Mouse (Mus musculus): ENCODE data around the gene Ccdc85a. TPM values are rescaled to one million over a fixed set of nuclear protein-coding genes. Genes with fewer than 3 reads are reported as not detected.

The Ccdc85a gene
- polyA plus RNA-seq (2015; fragmentation: Nextera tagmentation; extraction: Ambion mirVana), result 7.3 and 7.9 TPM in 2 replicates

GRCm38 (mm10) chr11:28583911-28584434 is at the start of gene Ccdc85a:
Gene Ccdc85a, minus strand, starts transcription at chr11:28584324.
- H3K4me3 ChIP-seq (ENCODE audit: low read length), result peak within 1 kb of the TSS; percentile 49
- peak; percentile 92 for ATAC-seq (ENCODE audit: low read depth)
- no peak within 1 kb of the TSS for H3K27ac ChIP-seq (ENCODE audit: low read length)
- peaks cover 18% of the 10 kb centered on the region for H3K27me3 ChIP-seq (ENCODE audit: control insufficient read depth, insufficient read depth, low read depth, low read length)
- H3K9ac ChIP-seq (ENCODE audit: low read length), result peak within 1 kb of the TSS; percentile 53
- under 1% methylated on average over 25 of the region's 25 CpGs for WGBS
- H3K9me3 ChIP-seq (ENCODE audit: control insufficient read depth, low read length), result no peaks in the 10 kb centered on the region
- H3K4me1 ChIP-seq (replicated peaks; ENCODE audit: control insufficient read depth, insufficient read depth, low read length), result no peaks in the 10 kb centered on the region
- peak within 1 kb of the TSS; percentile 80 for H3K4me2 ChIP-seq (ENCODE audit: low read depth, low read length)
- no peaks in the 10 kb centered on the region for H3K36me3 ChIP-seq (ENCODE audit: control insufficient read depth, insufficient read depth, low read length)

- Histone ChIP-seq H3K4me3 (ENCODE audit: low read length) (no peak overlapping the region), H3K27ac (ENCODE audit: low read length) (no peak overlapping the region), H3K9ac (ENCODE audit: low read length) (no peak overlapping the region), H3K9me3 (ENCODE audit: control insufficient read depth, low read length) (no peaks in the 10 kb centered on the region), H3K36me3 (ENCODE audit: control insufficient read depth, insufficient read depth, low read length) (no peaks in the 10 kb centered on the region), H3K4me1 (replicated peaks; ENCODE audit: control insufficient read depth, insufficient read depth, low read length) (no peaks in the 10 kb centered on the region), H3K4me2 (ENCODE audit: low read depth, low read length) (no peak overlapping the region), H3K27me3 (ENCODE audit: control insufficient read depth, insufficient read depth, low read depth, low read length) (no peaks in the 10 kb centered on the region)
- ATAC-seq (ENCODE audit: low read depth), result no peak
- WGBS, result 32% methylated on average over 1 of the region's 1 CpGs
Measured at GRCm38 (mm10) chr11:28633571-28634125, 49.5 kb upstream of the Ccdc85a start.

- no peaks in the 10 kb centered on the region for H3K36me3 ChIP-seq (ENCODE audit: control insufficient read depth, insufficient read depth, low read length)
- no peak overlapping the region for H3K4me3 ChIP-seq (ENCODE audit: low read length)
- H3K27me3 ChIP-seq (ENCODE audit: control insufficient read depth, insufficient read depth, low read depth, low read length), result no peaks in the 10 kb centered on the region
- no peak overlapping the region for H3K27ac ChIP-seq (ENCODE audit: low read length)
- ATAC-seq (ENCODE audit: low read depth), result no peak
- H3K9ac ChIP-seq (ENCODE audit: low read length), result no peak overlapping the region
- 84% methylated on average over 1 of the region's 1 CpGs for WGBS
- H3K9me3 ChIP-seq (ENCODE audit: control insufficient read depth, low read length), result no peaks in the 10 kb centered on the region
- no peak overlapping the region for H3K4me2 ChIP-seq (ENCODE audit: low read depth, low read length)
- no peaks in the 10 kb centered on the region for H3K4me1 ChIP-seq (replicated peaks; ENCODE audit: control insufficient read depth, insufficient read depth, low read length)
Measured at GRCm38 (mm10) chr11:28633093-28633492, 49.0 kb upstream of the Ccdc85a start.

GRCm38 (mm10) chr11:28630771-28631170 is 46.6 kb upstream of the Ccdc85a start:
- WGBS, result 70% methylated on average over 2 of the region's 2 CpGs
- no peak overlapping the region for H3K9ac ChIP-seq (ENCODE audit: low read length)
- no peaks in the 10 kb centered on the region for H3K4me1 ChIP-seq (replicated peaks; ENCODE audit: control insufficient read depth, insufficient read depth, low read length)
- H3K27me3 ChIP-seq (ENCODE audit: control insufficient read depth, insufficient read depth, low read depth, low read length), result no peaks in the 10 kb centered on the region
- H3K36me3 ChIP-seq (ENCODE audit: control insufficient read depth, insufficient read depth, low read length), result no peaks in the 10 kb centered on the region
- no peak overlapping the region for H3K4me3 ChIP-seq (ENCODE audit: low read length)
- H3K27ac ChIP-seq (ENCODE audit: low read length), result no peak overlapping the region
- ATAC-seq (ENCODE audit: low read depth), result no peak
- no peaks in the 10 kb centered on the region for H3K9me3 ChIP-seq (ENCODE audit: control insufficient read depth, low read length)
- H3K4me2 ChIP-seq (ENCODE audit: low read depth, low read length), result no peak overlapping the region

GRCm38 (mm10) chr11:28610781-28611491 is 26.8 kb upstream of the Ccdc85a start:
- no peaks in the 10 kb centered on the region for H3K4me1 ChIP-seq (replicated peaks; ENCODE audit: control insufficient read depth, insufficient read depth, low read length)
- no peak overlapping the region for H3K27ac ChIP-seq (ENCODE audit: low read length)
- no peak for ATAC-seq (ENCODE audit: low read depth)
- H3K27me3 ChIP-seq (ENCODE audit: control insufficient read depth, insufficient read depth, low read depth, low read length), result no peaks in the 10 kb centered on the region
- H3K36me3 ChIP-seq (ENCODE audit: control insufficient read depth, insufficient read depth, low read length), result no peaks in the 10 kb centered on the region
- no peak overlapping the region for H3K4me2 ChIP-seq (ENCODE audit: low read depth, low read length)
- no peaks in the 10 kb centered on the region for H3K9me3 ChIP-seq (ENCODE audit: control insufficient read depth, low read length)
- no peak overlapping the region for H3K9ac ChIP-seq (ENCODE audit: low read length)
- no peak overlapping the region for H3K4me3 ChIP-seq (ENCODE audit: low read length)

GRCm38 (mm10) chr11:28583138-28583910 is 800 bp downstream of the Ccdc85a start:
- peaks cover 18% of the 10 kb centered on the region for H3K27me3 ChIP-seq (ENCODE audit: control insufficient read depth, insufficient read depth, low read depth, low read length)
- H3K9ac ChIP-seq (ENCODE audit: low read length), result peak overlapping the region; percentile 53
- H3K4me1 ChIP-seq (replicated peaks; ENCODE audit: control insufficient read depth, insufficient read depth, low read length), result no peaks in the 10 kb centered on the region
- H3K4me2 ChIP-seq (ENCODE audit: low read depth, low read length), result peak overlapping the region; percentile 80
- 1% methylated on average over 58 of the region's 63 CpGs for WGBS
- H3K36me3 ChIP-seq (ENCODE audit: control insufficient read depth, insufficient read depth, low read length), result no peaks in the 10 kb centered on the region
- H3K4me3 ChIP-seq (ENCODE audit: low read length), result peak overlapping the region; percentile 49
- no peaks in the 10 kb centered on the region for H3K9me3 ChIP-seq (ENCODE audit: control insufficient read depth, low read length)
- H3K27ac ChIP-seq (ENCODE audit: low read length), result no peak overlapping the region
- peak; percentile 70 for ATAC-seq (ENCODE audit: low read depth)

- Histone ChIP-seq H3K4me2 (ENCODE audit: low read depth, low read length) (peak overlapping the region; percentile 80; the same call in 1 of the 2 replicates), H3K4me1 (replicated peaks; ENCODE audit: control insufficient read depth, insufficient read depth, low read length) (no peaks in the 10 kb centered on the region), H3K36me3 (ENCODE audit: control insufficient read depth, insufficient read depth, low read length) (no peaks in the 10 kb centered on the region), H3K4me3 (ENCODE audit: low read length) (peak overlapping the region; percentile 49), H3K9me3 (ENCODE audit: control insufficient read depth, low read length) (no peaks in the 10 kb centered on the region), H3K27me3 (ENCODE audit: control insufficient read depth, insufficient read depth, low read depth, low read length) (peaks cover 18% of the 10 kb centered on the region), H3K27ac (ENCODE audit: low read length) (no peak overlapping the region), H3K9ac (ENCODE audit: low read length) (no peak overlapping the region)
- WGBS, result 22% methylated on average over 5 of the region's 5 CpGs
- peak; percentile 53; the same call in 1 of the 2 replicates for ATAC-seq (ENCODE audit: low read depth)
Measured at GRCm38 (mm10) chr11:28582218-28582617, 1.9 kb downstream of the Ccdc85a start.

GRCm38 (mm10) chr11:28572423-28572822 is 11.7 kb downstream of the Ccdc85a start:
- Histone ChIP-seq H3K9me3 (ENCODE audit: control insufficient read depth, low read length) (no peaks in the 10 kb centered on the region), H3K4me3 (ENCODE audit: low read length) (no peak overlapping the region), H3K27ac (ENCODE audit: low read length) (no peak overlapping the region), H3K36me3 (ENCODE audit: control insufficient read depth, insufficient read depth, low read length) (no peaks in the 10 kb centered on the region), H3K9ac (ENCODE audit: low read length) (no peak overlapping the region), H3K4me2 (ENCODE audit: low read depth, low read length) (no peak overlapping the region), H3K27me3 (ENCODE audit: control insufficient read depth, insufficient read depth, low read depth, low read length) (no peaks in the 10 kb centered on the region), H3K4me1 (replicated peaks; ENCODE audit: control insufficient read depth, insufficient read depth, low read length) (no peaks in the 10 kb centered on the region)
- WGBS, result 69% methylated on average over 1 of the region's 1 CpGs
- no peak for ATAC-seq (ENCODE audit: low read depth)

- no peaks in the 10 kb centered on the region for H3K4me1 ChIP-seq (replicated peaks; ENCODE audit: control insufficient read depth, insufficient read depth, low read length)
- H3K27ac ChIP-seq (ENCODE audit: low read length), result no peak overlapping the region
- no peak overlapping the region for H3K9ac ChIP-seq (ENCODE audit: low read length)
- H3K36me3 ChIP-seq (ENCODE audit: control insufficient read depth, insufficient read depth, low read length), result no peaks in the 10 kb centered on the region
- no peak overlapping the region for H3K4me3 ChIP-seq (ENCODE audit: low read length)
- no peak for ATAC-seq (ENCODE audit: low read depth)
- H3K9me3 ChIP-seq (ENCODE audit: control insufficient read depth, low read length), result peaks cover 3% of the 10 kb centered on the region; the same call in 1 of the 2 replicates
- no peak overlapping the region for H3K4me2 ChIP-seq (ENCODE audit: low read depth, low read length)
- H3K27me3 ChIP-seq (ENCODE audit: control insufficient read depth, insufficient read depth, low read depth, low read length), result no peaks in the 10 kb centered on the region
Measured at GRCm38 (mm10) chr11:28556420-28556819, 27.7 kb downstream of the Ccdc85a start.
